Mouse (Mus musculus): Measurements from ENCODE around the gene Cep63.

Gene Cep63

DNA sequence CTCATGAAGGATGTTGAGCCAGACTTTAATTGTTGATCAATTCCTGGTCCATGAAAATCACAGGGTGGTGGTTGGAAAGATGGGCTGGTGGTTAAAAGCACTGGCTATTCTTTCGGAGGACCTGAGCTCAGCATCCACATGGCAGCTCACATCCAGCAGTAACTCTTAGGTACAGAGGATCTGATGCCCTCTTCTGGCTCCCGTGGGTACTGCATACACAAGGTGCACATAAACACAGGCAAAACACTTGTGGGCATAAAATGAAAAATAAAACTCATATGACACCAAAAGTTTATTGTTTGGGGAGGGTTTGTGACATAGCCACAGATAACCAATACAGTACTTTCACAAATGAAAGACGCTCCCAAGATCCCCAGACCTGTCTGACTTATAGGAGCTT lies 67.9 kb downstream of the Cep63 start:
- 92% methylated on average over 3 of the region's 3 CpGs for WGBS

DNA sequence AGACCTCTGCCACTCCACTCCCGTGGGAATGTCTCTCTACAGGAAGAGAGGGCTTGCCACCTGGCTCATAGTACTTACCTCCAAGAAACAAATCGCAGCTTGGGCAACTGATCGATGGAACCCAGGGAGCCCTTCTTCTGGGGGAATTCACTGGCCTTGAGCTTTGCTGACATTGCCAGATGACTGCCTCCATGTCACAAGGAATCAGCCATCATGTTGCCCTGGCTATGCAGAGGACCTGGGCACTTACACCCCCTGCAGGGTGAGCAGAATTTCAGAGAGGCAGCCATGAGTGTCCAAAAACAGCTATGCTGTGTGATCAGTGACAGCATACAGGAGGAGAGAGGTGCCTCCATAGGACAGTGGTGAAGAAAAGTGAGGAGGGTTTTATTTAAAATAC lies 72.6 kb downstream of the Cep63 start:
- WGBS: 90% methylated on average over 3 of the region's 3 CpGs

DNA sequence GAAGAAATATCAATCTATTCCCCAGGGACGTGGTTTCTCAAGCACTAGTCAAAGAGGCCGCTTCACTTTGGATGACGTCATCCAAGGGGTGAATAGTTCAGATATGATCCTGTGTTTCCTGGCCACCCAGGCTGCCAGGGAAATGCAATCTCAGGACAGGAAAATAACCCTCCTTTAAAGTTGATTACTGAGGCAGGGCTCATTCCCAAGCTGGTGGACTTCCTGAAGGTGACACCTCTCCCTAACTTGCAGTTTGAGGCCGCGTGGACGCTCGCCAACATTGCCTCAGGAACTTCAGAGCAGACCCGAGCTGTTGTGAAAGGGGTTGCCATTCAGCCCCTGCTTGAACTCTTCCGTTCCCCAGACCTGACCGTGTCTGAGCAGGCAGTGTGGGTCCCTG lies 74.6 kb downstream of the Cep63 start:
- 75% methylated on average over 10 of the region's 10 CpGs for WGBS

DNA sequence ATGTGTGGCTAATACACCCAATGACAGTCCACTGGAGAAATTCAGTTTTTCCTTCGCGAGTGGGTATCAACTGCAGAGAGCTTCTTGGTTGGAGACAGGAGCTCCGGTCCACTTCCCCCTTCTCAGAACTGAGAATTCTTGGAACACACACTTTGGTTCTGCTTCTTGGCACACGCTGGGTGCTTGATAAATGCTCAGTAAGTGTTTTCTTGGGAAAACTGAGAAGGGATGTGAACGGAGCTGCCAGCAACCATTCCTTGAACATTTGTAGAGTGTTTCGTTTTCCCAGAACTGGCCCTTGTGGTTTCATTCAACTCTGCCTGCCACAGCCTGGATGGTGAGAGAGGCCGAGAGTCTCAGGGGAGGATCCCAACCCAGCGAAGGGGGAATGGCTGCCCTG lies 77.1 kb downstream of the Cep63 start:
- 65% methylated on average over 8 of the region's 8 CpGs for WGBS

DNA sequence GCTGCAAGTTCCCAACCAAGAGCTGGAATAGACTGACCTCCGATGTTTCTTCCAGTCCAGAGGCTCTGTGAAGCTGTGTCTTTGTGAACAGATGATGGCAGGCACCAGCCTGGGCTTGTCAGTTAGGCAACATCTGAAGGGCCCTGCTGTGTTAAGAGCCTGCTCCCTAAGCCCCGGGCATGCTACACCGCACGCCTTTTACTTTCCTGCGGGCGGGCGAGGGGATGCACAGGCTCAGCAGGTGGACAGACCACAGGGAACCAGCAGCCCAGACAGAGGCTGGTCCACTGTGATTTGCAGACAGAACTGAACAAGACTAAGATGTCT lies 79.3 kb downstream of the Cep63 start:
- 63% methylated on average over 7 of the region's 7 CpGs for WGBS

DNA sequence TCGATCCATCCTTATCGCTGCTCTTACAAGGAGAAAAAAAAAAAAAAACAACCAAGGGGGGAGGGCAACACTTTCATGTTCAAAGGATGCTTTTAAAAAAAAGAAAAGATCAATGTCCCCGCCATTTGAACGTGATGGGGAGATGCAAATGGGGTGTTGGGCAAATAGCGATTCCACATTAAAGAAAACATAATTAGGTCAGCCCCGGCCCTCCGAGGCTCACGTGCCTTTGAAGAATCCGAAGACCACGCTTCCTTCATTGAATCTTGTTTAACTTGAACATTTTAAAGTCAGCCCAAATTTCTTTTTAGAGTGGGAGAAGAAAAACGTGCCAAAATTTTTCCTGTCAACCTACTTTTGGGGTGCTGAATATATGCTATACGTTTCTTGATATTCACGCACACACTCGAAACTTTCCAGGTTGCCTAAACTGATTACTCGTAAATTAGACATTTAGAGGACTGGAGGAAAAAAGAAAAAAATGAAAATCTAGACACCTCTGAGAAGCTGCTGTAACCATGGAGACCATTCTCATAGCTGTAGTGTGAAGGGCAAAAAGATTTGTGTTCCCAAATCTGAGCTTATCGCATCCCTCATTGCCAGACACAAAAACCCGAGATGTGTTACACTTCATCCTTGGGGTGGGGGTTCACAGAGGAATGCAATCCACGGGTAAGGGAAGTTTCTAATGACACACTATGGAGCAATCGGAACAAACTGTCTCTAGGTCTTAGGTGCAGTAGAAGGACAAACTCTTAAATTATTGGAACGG lies 79.9 kb downstream of the Cep63 start:
- 36% methylated on average over 20 of the region's 20 CpGs for WGBS

DNA sequence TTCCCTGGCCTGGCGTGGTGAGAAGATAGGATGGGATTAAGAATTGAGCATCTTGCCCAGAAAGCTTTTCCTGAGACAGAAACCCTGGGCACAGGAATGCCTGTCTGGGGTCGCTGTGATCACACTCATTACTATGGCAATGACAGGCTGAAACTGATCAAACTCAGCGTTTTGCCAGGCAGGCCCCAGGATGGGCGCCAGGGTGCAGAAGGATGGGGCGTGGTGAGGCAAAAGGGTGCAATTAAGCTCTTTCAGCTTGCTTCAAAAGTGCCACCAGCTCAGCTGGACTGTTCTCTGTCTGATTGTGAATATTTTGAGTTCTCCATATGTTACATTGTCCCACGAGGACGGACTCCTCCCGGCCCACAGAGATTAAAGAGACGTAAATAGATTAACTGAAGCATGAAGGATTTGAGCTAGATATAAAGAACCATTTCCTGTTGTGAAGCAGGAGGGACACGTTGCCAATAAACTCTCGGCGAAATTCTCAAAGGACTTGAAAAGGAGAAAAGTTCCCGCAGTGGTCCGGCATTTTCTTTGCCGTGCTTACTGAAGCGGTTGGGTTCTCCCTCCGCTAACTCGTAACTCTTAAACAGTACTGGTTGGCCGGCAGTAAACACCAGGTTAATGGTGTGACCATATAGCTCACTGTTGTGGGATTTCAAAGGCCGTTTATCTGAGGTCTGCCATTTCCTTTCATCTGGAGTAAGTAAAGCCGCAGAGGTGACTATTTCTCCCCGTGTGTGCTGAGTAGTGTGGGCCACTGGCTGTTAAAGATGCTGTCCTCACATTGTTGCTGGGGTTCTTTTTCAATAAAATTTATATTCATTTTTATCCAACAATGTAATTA lies 80.7 kb downstream of the Cep63 start:
- WGBS: 21% methylated on average over 22 of the region's 22 CpGs

DNA sequence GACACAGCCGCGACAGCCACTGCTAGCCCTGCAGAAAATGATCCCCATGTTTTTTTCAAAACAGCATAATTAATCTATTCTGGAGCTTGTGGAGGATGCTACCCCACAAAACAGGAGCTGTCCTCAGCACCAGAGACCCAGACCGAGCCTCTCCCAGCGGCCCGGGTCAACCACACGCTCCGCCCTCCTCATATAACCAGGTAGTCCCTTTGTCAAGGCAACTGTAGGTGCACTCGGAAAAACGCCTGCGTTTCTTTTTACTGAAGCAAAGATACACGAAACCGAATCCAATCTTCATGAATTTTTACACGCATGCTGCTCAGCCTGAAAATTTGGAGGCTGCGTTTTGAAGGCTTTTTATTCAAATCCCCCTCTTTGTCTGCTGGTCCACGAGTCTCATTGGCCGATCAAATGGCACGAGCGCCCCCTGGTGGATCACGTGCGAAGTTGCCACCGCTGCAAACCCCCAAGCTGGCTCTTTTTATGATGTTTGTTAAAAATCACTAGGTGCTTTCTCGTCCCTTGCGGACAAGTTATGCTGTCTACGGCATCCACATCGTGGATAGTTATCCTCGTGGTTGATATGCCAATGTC lies 81.5 kb downstream of the Cep63 start:
- under 1% methylated on average over 26 of the region's 26 CpGs for WGBS

DNA sequence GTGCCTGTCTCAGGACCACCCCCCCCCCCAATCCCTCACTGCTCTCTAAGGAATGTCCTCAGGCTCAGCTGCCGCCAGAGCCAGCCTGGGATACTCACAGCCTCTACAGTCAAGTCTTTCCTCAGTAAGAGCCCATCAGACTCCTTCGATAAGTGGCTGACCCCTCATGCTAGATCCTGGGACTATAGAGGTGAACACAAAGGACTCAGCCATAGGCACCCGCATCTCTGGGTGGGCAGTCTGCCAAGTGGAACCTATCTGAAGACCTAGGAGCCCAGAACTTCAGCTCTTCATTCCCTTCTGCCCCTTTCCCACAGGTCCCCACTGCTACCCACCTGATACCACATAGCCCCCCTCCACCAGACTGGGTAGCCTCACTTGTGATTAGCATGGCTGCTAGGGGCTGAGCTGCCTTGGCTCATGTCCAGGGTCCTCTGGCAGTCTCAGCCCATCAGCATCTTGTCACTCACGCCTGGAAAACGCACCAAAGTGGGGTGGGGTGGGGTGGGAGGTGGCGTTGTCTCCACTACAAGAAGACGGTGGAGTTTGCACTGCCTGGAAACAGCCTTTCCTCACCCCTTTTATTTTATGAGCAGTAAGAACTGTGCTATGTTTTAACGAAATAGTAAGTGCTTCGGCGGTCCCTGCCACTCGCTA lies 82.1 kb downstream of the Cep63 start:
- WGBS: 20% methylated on average over 11 of the region's 11 CpGs

DNA sequence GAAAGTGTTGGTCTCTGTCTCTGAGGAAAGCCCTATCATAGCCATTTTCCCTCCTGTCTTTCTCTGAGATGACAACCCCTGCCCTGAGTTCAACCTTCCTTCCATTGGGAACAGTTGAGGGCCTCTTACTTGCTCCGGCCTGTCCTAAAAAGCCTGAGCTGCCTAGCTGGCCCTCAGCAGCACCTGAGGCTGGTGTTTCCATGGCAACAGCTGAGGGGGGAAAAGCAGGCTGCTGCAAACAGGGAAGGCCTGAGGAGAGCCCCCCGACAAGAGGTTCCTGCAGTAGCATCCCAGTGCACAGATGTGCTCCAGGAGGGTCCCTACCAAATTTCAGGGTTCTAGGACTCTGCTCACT lies 82.6 kb downstream of the Cep63 start:
- WGBS: 78% methylated on average over 2 of the region's 2 CpGs

DNA sequence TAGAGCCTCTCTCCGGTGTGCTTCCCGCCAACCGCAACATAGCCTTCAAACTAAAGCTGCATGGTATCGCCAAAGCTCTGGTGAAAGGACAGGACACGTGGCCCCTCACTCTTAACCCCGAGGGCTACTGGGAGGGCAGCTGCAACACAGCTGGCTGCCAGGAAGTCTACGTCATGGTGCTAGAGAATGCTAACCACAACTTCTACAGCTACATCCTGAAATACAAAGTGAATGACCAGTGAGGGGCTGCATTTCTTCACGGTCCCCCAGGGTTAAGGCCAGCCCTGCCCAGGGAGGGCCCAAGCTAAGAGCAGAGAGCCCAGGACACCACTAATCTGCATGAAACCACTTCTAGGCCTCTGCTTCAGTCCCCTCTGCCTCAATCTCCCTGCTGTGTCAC lies 83.8 kb downstream of the Cep63 start:
- 81% methylated on average over 8 of the region's 8 CpGs for WGBS

DNA sequence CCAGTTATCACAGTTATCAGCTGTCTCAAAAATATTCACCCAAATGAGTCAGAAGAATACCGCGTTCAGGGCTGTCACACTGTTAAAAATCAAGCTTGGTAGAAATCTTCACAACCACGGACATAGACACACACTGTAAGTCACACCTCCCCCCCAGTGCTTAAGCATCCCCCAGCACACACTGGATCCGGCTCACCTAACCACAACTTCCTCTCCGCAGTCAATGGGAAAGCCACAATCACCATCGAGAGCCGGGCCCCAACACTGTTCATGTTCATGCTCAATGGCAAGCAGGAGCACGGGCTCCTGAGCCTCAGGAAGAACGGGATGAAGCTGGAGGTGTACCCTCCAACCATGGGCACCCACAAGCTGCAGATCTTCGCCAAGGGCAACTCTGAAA lies 84.7 kb downstream of the Cep63 start:
- WGBS: 70% methylated on average over 10 of the region's 10 CpGs

DNA sequence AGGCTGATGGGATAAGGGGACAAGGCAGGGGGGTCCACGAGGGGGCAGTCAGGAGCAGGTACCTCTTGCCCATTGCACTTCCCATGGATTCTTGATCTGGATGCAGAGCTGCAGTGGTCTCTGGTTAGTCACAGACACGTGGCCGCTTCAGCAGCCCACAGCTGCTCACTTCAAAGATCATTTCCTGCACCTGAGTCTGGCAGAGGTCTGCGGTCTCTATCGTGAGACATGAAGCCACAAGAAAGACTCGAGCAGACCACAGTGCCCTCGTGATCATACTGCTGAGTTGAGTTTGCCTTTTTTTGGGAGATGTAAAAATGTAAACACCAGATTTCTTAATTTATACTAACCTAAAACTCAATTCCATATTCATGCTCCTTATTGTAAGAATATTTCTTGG lies 86.6 kb downstream of the Cep63 start:
- WGBS: 59% methylated on average over 7 of the region's 7 CpGs

DNA sequence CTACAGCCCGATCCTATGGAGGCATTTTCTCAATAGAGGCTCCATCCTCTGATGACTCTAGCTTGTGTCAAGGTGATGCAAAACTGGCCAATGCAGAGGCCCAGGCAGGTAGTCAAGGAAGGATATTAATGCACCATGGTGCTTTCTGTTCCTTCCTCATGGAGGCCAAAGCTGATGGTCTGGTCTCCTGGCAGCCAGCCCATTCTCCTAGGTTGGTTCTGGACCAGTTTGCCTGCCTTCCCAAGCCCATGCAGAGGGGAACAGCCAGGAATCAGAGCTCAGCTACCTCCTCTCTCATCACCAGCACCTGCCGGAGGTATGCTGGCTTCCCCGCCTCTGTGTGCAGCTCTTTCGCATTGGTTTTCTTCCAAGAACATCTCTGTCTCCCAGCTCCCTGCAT lies 89.4 kb downstream of the Cep63 start:
- 85% methylated on average over 4 of the region's 4 CpGs for WGBS
